8 mouse cellular contexts compared by ENCODE assay signal in genomic region chr11:101302004-101302798, GRCm38 (mm10). TPM values are rescaled to one million over a fixed set of nuclear protein-coding genes. Genes with fewer than 3 reads are reported as not detected.
DNase-seq lines count a peak whose midpoint lies in the region; ATAC-seq and TF ChIP-seq lines count a peak whose summit lies in the region.

TSS of gene Becn1 (minus strand) at chr11:101302286.

- 8% methylated on average over 39 of the region's 39 CpGs for WGBS in forebrain, embryonic 14.5 days
- 8% methylated on average over 39 of the region's 39 CpGs for WGBS in neural tube, embryonic 15.5 days

- peaks cover 1% of the 10 kb centered on the region for H3K4me1 ChIP-seq in ES-Bruce4 (ENCODE audit: control insufficient read depth, insufficient read depth, low read length)
- peaks cover 10% of the 10 kb centered on the region for H3K4me1 ChIP-seq in forebrain, embryonic 14.5 days (ENCODE audit: control insufficient read depth, insufficient read depth, low read length)
- H3K4me1 ChIP-seq in neural tube, embryonic 15.5 days, result peaks cover 26% of the 10 kb centered on the region

- no peaks in the 10 kb centered on the region for H3K27me3 ChIP-seq in ES-Bruce4 (ENCODE audit: control insufficient read depth, insufficient read depth, low read length, poor library complexity, severe bottlenecking)
- no peaks in the 10 kb centered on the region for H3K27me3 ChIP-seq in forebrain, embryonic 14.5 days (replicated peaks; ENCODE audit: control insufficient read depth, insufficient read depth, low read length)
- 0 out of 2 replicates have a peak, but pooled peaks cover 9% of the 10 kb centered on the region for H3K27me3 ChIP-seq in neural tube, embryonic 15.5 days (replicated peaks)

- peak; percentile 93; the same call in 1 of the 2 replicates for ATAC-seq in cerebellum, adult (ENCODE audit: insufficient number of reproducible peaks, low FRiP score, low TSS enrichment)
- ATAC-seq in forebrain, embryonic 14.5 days, result peak; percentile 97
- ATAC-seq in neural tube, embryonic 15.5 days (ENCODE audit: low FRiP score), result peak; percentile 96

- H3K36me3 ChIP-seq in ES-Bruce4 (ENCODE audit: control insufficient read depth, insufficient read depth, low read length, poor library complexity, severe bottlenecking), result peaks cover 12% of the 10 kb centered on the region; the same call in 1 of the 2 replicates
- H3K36me3 ChIP-seq in forebrain, embryonic 14.5 days (ENCODE audit: control insufficient read depth, insufficient read depth, low read length), result peaks cover 24% of the 10 kb centered on the region
- peaks cover 21% of the 10 kb centered on the region for H3K36me3 ChIP-seq in neural tube, embryonic 15.5 days

- intact Hi-C loops in heart, postnatal 14 days (cut with DNase I), result loop anchor here (1.0 to 5.0 kb wide), 2 partner anchors 90 to 205 kb away; partner anchors contain the start of gene Psmc3ip

- H3K9me3 ChIP-seq in ES-Bruce4 (replicated peaks; ENCODE audit: control insufficient read depth, insufficient read depth, low read length, poor library complexity, severe bottlenecking), result no peaks in the 10 kb centered on the region
- no peaks in the 10 kb centered on the region for H3K9me3 ChIP-seq in forebrain, embryonic 14.5 days (replicated peaks; ENCODE audit: control insufficient read depth, low read length)
- no peaks in the 10 kb centered on the region for H3K9me3 ChIP-seq in neural tube, embryonic 15.5 days (replicated peaks)

- H3K27ac ChIP-seq in ES-Bruce4 (ENCODE audit: insufficient read depth, low read length), result no peak within 1 kb of the TSS
- H3K27ac ChIP-seq in forebrain, embryonic 14.5 days (ENCODE audit: low read depth, low read length), result no peak within 1 kb of the TSS
- H3K27ac ChIP-seq in neural tube, embryonic 15.5 days (replicated peaks), result peak within 1 kb of the TSS; percentile 77

- peak; percentile 47; the same call in 1 of the 2 replicates for TF ChIP-seq EP300 in ES-Bruce4 (IDR thresholded peaks at IDR 0.05; ENCODE audit: insufficient read depth, low read depth, low read length)

- peak; percentile 92 for TF ChIP-seq CTCF in ES-Bruce4 (IDR thresholded peaks at IDR 0.05; ENCODE audit: low read depth, low read length)

- DNase-seq in forebrain, embryonic 14.5 days (ENCODE audit: low spot score), result peak; percentile 97
- DNase-seq in heart, postnatal 14 days, result peak; percentile 96 to 100
- DNase-seq in layer of hippocampus, adult 11-12 months (ENCODE audit: low spot score), result peak; percentile 98
- peak; percentile 94 to 97 for DNase-seq in lung, adult 18-20 months
- peak; percentile 96 for DNase-seq in testis, postnatal 14 days (ENCODE audit: low spot score)

- TF ChIP-seq POLR2A in ES-Bruce4 (IDR thresholded peaks at IDR 0.05; ENCODE audit: insufficient read depth, low read length), result no peak

- peak within 1 kb of the TSS; percentile 79 for H3K4me3 ChIP-seq in ES-Bruce4 (ENCODE audit: low read depth, low read length)
- peak within 1 kb of the TSS; percentile 87 for H3K4me3 ChIP-seq in forebrain, embryonic 14.5 days (ENCODE audit: low read depth, low read length)
- peak within 1 kb of the TSS; percentile 92 for H3K4me3 ChIP-seq in neural tube, embryonic 15.5 days (replicated peaks)

- peak within 1 kb of the TSS; percentile 83 for H3K9ac ChIP-seq in ES-Bruce4 (ENCODE audit: low read depth, poor library complexity, severe bottlenecking)
- H3K9ac ChIP-seq in forebrain, embryonic 14.5 days (ENCODE audit: low read length), result peak within 1 kb of the TSS; percentile 88
- H3K9ac ChIP-seq in neural tube, embryonic 15.5 days (replicated peaks), result peak within 1 kb of the TSS; percentile 89

- H3K4me2 ChIP-seq in forebrain, embryonic 14.5 days (ENCODE audit: low read length), result peak within 1 kb of the TSS; percentile 99
- H3K4me2 ChIP-seq in neural tube, embryonic 15.5 days, result peak within 1 kb of the TSS; percentile 97

RNA-seq across cellular contexts. Expression of gene Becn1, which starts in this region (rescaled TPM):
- polyA plus RNA-seq in ES-Bruce4 (2011; ENCODE audit: insufficient read depth, insufficient read length, low read depth, missing spikeins), result 48.2 and 53.0 TPM in 2 replicates
- polyA plus RNA-seq in forebrain, embryonic 14.5 days (2014; fragmentation: Nextera tagmentation; extraction: Ambion mirVana), result 172 and 177 TPM in 2 replicates
- 10 to 100 TPM; 90.0 to 96.3 TPM for total RNA-seq in heart, postnatal 14 days (2021)
- 172 and 175 TPM in 2 replicates for polyA plus RNA-seq in neural tube, embryonic 15.5 days (2015; fragmentation: Nextera tagmentation; extraction: Ambion mirVana)
